Mouse (Mus musculus) myocyte (in vitro differentiated cells): ENCODE measurements around the gene Pax5.

Experiments
- E2F4 ChIP-seq: IDR thresholded peaks from one replicate; pipeline ENCODE4 v1.6.1; 2011; ENCODE audit warnings: mild to moderate bottlenecking, control low read depth, moderate library complexity; ENCODE audit not compliant: insufficient read depth
- MAX ChIP-seq: IDR thresholded peaks from one replicate; pipeline ENCODE4 v1.6.1; 2011; ENCODE audit warnings: low read depth, mild to moderate bottlenecking, control low read depth
- MYOD1 ChIP-seq, 3 experiments: IDR thresholded peaks; one replicate each; pipeline ENCODE4 v1.6.1; 2011; ENCODE audit warnings: control low read depth in 2 of 3, low read depth in 2 of 3, mild to moderate bottlenecking in 2 of 3, moderate library complexity in 1 of 3; ENCODE audit not compliant: insufficient read length in 2 of 3, control insufficient read depth in 1 of 3
- POLR2A ChIP-seq: IDR thresholded peaks from one replicate; pipeline ENCODE4 v1.6.1; 2011; ENCODE audit warnings: low read depth, mild to moderate bottlenecking, control low read depth, moderate library complexity; ENCODE audit not compliant: insufficient read length
- POLR2AphosphoS2 ChIP-seq: IDR thresholded peaks from one replicate; pipeline ENCODE4 v1.6.1; 2011; ENCODE audit warnings: low read depth, control low read depth; ENCODE audit not compliant: insufficient read length
- REST ChIP-seq: IDR thresholded peaks from one replicate; pipeline ENCODE4 v1.6.1; 2011; ENCODE audit warnings: mild to moderate bottlenecking, control low read depth, moderate library complexity; ENCODE audit not compliant: insufficient read depth, insufficient read length
- TCF12 ChIP-seq: IDR thresholded peaks from one replicate; pipeline ENCODE4 v1.6.1; 2011; ENCODE audit warnings: mild to moderate bottlenecking, control low read depth; ENCODE audit not compliant: poor library complexity, insufficient read depth, severe bottlenecking
- TCF3 ChIP-seq: IDR thresholded peaks from one replicate; pipeline ENCODE4 v1.6.1; 2011; ENCODE audit warnings: low read depth, control low read depth; ENCODE audit not compliant: insufficient read length
- USF1 ChIP-seq: IDR thresholded peaks from one replicate; pipeline ENCODE4 v1.6.1; 2011; ENCODE audit warnings: low read depth, mild to moderate bottlenecking, control low read depth, moderate library complexity

DNA sequence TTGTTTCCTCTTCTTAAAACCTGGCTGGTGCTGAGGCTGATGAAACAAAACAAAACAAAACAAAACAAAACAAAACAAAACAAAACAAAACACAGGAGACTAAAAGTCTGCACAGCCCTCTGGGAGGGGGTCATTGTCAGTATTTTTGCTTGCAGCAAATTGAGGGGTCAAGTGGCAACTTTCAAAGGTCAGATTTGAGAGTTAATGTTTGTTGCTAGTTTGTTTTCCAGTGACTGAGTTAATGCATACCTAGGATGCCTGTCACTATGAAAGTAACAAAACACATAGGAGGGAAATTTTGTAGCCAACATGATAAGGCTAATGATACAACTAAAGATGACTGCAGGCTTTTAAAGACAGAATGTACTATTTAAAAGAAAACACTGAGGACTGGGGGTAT lies 13.6 kb downstream of the Pax5 start:
- TF ChIP-seq USF1 (no peak), TCF12 (no peak), E2F4 (no peak), REST (no peak), POLR2A (no peak), MYOD1 (IDR thresholded peaks at IDR 0.05; ENCODE audit: control insufficient read depth in 1 of 3, insufficient read length in 2 of 3, low read depth in 2 of 3) (no peak), POLR2AphosphoS2 (no peak), MAX (no peak), TCF3 (no peak)
